Mouse (Mus musculus): ENCODE measurements at regions not wholly inside any gene's neighbourhood (a gene's known extent, or its start where the extent isn't known, plus 50 kb on each side); places are given as distances from the start of the nearest gene placed in this dataset.

- TF ChIP-seq CTCF (IDR thresholded peaks at IDR 0.05): no peak
- no peak for TF ChIP-seq EP300 (IDR thresholded peaks at IDR 0.05; ENCODE audit: insufficient read depth, low read depth, low read length)
These were observed 52.6 kb upstream of the Tmtc2 start for GRCm38 (mm10) chr10:105626842-105627241.
